Mouse (Mus musculus): ENCODE measurements at regions not wholly inside any gene's neighbourhood (a gene's known extent, or its start where the extent isn't known, plus 50 kb on each side); places are given as distances from the start of the nearest gene placed in this dataset.

DNA sequence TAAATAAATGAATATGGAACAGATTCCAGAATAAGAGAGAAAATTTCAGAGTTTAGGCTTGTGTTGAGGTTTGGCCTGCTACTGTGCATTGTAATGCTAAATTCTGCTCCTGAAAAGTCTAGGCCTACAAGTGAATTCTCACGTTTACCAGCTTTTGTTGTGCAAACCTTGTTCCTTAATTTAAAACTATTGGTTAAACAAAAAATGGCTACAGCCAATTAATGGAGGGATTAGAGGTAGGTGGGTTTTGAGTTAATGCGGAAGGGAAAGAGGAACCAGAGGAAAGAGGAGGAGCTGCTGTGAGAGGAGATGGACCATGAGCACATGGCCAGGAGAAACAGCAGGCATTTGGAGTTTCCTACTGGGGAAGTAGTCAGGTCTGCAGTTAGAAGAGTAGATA, 79.1 kb upstream of the Tle4 start:
- no peak for DNase-seq (ENCODE audit: low read depth, low spot score)

- no peak for DNase-seq (ENCODE audit: low read depth, low spot score)
Observed at GRCm38 (mm10) chr19:14670821-14671104, 72.9 kb upstream of the Tle4 start.

DNA sequence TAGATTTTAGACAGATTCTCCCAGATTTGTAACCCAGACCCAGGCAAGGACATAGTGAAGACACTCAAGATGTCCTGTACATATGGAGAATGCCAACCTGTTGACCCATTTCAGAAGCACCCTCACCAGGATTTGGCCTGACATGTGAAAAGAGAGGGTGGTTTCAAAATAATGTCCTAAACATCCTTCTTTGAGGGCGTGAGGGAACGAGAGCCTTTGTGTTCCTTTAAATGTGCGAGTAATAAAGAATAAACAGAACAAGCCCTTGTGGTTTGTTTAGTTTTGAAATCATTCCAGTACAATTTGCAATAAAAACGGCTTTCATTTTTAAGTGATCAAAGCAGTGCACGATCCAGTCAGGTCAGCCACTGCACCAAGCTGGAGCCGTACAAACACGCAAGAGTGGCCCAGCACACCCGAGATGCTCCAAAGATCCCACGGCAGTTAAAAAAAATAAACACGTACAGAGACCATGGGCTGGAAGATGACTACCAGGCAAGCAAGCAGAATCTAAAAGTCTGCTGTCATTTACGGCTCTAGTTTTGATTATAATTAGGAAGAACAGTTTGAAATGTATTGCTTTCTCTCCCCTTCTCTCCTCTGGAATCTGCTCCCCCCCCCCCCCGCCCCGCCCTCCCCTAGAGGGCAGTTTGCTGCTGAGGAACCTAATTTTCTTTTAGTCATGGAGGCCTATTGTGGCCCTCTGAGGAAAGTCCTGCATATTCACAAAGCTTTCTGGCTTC, 72.4 kb upstream of the Tle4 start:
- DNase-seq (ENCODE audit: low read depth, low spot score), result no peak

DNA sequence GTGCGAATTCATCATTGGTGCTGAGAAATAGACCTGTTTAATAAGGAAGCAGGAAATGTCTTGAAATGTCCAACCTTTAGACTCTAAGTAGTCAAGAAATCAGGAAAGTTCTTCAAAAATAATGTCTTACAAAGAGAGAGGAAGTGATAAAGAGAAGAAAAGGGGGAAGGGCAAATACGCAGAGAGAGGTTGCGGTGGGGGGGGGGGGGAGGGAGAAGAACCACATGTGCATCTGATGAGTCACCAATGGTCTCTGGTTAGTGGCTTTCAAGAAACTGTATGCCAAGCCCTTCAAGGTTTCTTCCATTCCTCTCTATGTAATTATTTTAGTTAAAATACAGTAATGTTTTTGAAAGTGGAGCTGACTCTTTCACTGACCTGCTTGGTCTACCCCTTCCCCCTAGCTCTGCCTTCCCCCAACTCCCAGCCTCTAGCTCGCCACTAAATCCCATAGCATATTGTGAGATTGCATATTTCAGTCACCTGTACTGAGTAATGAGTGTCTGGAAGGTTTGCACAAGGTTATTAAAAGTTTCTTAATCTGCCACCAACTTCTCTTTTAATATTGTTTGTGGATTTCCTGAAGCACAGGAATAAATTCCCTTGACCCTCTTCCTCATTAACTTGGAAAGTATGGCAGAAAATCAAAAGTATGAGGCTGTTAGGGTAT, 70.8 kb upstream of the Tle4 start:
- no peak for DNase-seq (ENCODE audit: low read depth, low spot score)

GRCm38 (mm10) chr19:14664682-14665417, 67.0 kb upstream of the Tle4 start:
- no peak for DNase-seq (ENCODE audit: low read depth, low spot score)

DNA sequence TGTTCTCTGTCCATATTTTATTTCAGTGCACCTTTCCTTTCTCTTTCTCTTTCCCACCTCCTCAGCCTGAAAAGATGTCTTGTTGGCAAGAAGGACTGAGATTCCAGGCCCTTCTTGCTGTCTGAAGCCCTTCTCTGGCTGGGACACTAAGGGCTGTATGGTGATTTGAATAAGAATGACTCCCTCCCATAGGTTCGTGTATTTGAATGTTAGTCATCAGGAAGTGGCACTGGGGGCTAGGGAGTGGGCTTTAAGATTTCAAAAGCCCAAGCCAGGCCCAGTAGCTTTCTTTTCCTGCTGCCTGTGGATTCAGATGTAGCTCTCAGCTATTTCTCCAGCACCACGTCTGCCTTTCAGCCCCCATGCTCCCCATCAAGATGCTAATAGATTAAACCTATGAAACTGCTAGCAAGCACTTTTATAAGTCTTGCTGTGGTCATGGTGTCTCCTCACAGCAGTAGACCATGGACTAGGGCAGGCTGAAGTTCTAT, 66.3 kb upstream of the Tle4 start:
- no peak for DNase-seq (ENCODE audit: low read depth, low spot score)

DNA sequence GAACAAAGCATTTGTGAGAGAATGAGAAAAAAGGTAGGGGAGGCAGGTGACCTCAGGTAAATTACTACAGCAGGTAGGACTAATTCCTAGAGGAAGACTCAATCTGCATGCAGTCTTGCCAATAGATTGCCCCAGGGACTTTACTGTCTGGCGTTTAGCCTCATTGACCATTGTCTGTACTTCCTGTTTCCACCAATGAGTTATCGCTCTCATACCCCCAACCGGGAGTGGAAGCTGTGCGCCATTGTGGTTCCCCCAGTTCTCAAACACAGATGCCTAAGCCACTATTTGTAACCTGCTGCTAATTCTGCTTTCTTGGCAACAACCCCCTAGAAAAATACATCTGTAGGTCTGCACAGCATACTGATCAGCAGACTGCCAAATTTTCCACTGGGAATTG, 65.5 kb upstream of the Tle4 start:
- no peak for DNase-seq (ENCODE audit: low read depth, low spot score)

GRCm38 (mm10) chr19:14659725-14660124, 61.9 kb upstream of the Tle4 start:
- DNase-seq (ENCODE audit: low read depth, low spot score), result no peak

- no peak for DNase-seq (ENCODE audit: low read depth, low spot score)
Observed at GRCm38 (mm10) chr19:14658479-14658878, 60.6 kb upstream of the Tle4 start.

GRCm38 (mm10) chr19:14656022-14656388, 58.2 kb upstream of the Tle4 start:
- DNase-seq (ENCODE audit: low read depth, low spot score), result no peak

DNA sequence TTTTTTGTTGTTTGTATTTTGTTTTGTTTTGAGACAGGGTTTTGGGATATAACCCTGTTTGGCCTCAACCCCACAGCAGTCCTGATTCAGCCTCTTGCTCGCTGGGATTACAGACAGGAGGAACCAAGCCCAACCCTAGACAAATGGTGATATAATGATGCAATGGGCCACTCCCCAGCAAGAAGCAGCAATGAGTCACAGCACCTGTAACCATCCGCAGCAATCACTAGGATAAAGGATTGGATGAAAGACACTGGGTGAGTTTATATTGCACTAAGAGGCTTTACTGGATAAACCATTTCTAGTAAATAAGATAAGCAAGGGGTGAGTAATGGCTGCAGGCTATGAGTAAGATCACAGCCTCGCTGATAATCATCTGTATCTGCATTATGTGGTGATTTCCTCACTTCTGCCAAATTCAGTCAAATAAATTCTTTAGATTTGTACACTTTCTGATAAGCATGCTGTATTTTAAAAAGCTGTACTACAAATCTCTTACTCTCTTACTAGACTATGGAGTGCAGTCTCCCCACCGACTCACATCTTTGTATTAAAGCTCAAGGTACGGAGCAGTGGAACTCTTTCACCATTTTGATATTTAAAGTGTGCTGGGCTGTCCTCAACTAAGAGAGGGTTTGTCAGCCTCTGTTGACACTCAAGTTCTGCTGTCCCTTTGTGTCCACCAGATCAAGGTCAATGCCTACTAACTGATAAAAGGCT, 57.6 kb upstream of the Tle4 start:
- DNase-seq (ENCODE audit: low read depth, low spot score), result no peak

Data from WW6 (cell line).